Mouse (Mus musculus) heart, embryonic 15.5 days (tissue): ENCODE measurements around the gene Afm. TPM values are rescaled to one million over a fixed set of nuclear protein-coding genes. Genes with fewer than 3 reads are reported as not detected.
A peak's percentile ranks its signal among the peaks of the same experiment; 100 is the strongest.

Source experiments
- ATAC-seq: fragments of 200-750 bp; cut with Nextera tagmentation; replicated peaks from 2 replicates; pipeline ENCODE4 v1.8.0; 2017; ENCODE audit warnings: low read depth, moderate TSS enrichment; ENCODE audit not compliant: insufficient number of reproducible peaks, insufficient read depth, low FRiP score
- H3K27ac ChIP-seq: fragments of 300-500 bp; sonication (generic); 2 replicates; pipeline ENCODE4 v1.5.1; 2015; ENCODE audit warnings: mild to moderate bottlenecking, inconsistent platforms
- H3K27me3 ChIP-seq: fragments of 300-500 bp; sonication (generic); 2 replicates; pipeline ENCODE4 v1.6.1; 2015; ENCODE audit warnings: inconsistent platforms
- H3K36me3 ChIP-seq: fragments of 300-500 bp; sonication (generic); 2 replicates; pipeline ENCODE4 v1.6.1; 2015; ENCODE audit warnings: mild to moderate bottlenecking, inconsistent platforms
- H3K4me1 ChIP-seq: fragments of 300-500 bp; sonication (generic); replicated peaks from 2 replicates; pipeline ENCODE4 v1.6.1; 2015; ENCODE audit warnings: inconsistent platforms
- H3K4me2 ChIP-seq: fragments of 300-500 bp; sonication (generic); 2 replicates; pipeline ENCODE4 v1.6.1; 2015; ENCODE audit warnings: inconsistent platforms, mild to moderate bottlenecking, moderate library complexity
- H3K4me3 ChIP-seq: fragments of 300-500 bp; sonication (generic); 2 replicates; pipeline ENCODE4 v1.5.1; 2015; ENCODE audit warnings: mild to moderate bottlenecking, inconsistent platforms
- H3K9ac ChIP-seq: fragments of 300-500 bp; sonication (generic); 2 replicates; pipeline ENCODE4 v1.6.1; 2015; ENCODE audit warnings: mild to moderate bottlenecking, inconsistent platforms
- H3K9me3 ChIP-seq: fragments of 300-500 bp; sonication (generic); replicated peaks from 2 replicates; pipeline ENCODE4 v1.6.1; 2016; ENCODE audit warnings: inconsistent platforms
- WGBS: fragments of 180-500 bp; shearing (Covaris S2); methylation state at CpG from one replicate; pipeline ENCODE4 v1.1.7; 2015; ENCODE audit warnings: mixed read lengths; 5-methylcytosine and 5-hydroxymethylcytosine counted together
- polyA plus RNA-seq: library from polyadenylated mRNA; unstranded; fragments of >200 nt; fragmentation: Nextera tagmentation; extraction: Ambion mirVana; gene quantifications from 2 replicates; pipeline ENCODE4 v1.2.1, GENCODE M21; 2015

Gene Afm
- polyA plus RNA-seq, 1 experiment from 2014 or later: not detected

DNA sequence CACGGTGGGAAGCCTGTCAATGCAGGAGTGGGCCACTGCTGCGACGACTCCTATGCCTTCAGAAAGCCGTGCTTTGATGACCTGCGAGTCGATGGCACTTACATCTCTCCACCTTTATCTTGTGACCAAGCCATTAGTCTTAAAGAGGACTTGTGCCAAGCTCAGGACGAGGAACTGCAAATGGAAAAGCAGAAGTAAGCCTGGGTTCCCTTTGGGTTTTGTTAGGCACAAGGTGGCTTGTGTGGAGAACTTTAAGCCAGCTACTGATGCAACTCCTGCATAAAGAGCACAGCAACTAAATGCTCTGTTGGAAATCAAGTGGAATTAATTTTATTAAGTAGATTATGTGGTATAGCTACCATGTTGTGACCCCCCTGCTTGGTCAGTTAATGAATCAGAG, 66.1 kb downstream of the Afm start:
- H3K9ac ChIP-seq: no peak overlapping the region
- no peak overlapping the region for H3K27ac ChIP-seq
- H3K9me3 ChIP-seq: no peaks in the 10 kb centered on the region
- WGBS: 60% methylated on average over 7 of the region's 7 CpGs
- peaks cover 3% of the 10 kb centered on the region for H3K4me1 ChIP-seq
- no peak overlapping the region for H3K4me2 ChIP-seq
- no peak for ATAC-seq
- no peaks in the 10 kb centered on the region for H3K36me3 ChIP-seq
- H3K4me3 ChIP-seq: no peak overlapping the region
- H3K27me3 ChIP-seq: peaks cover 4% of the 10 kb centered on the region; the same call in 1 of the 2 replicates

GRCm38 (mm10) chr5:90586511-90586910, 67.8 kb downstream of the Afm start:
- no peak for ATAC-seq
- no peaks in the 10 kb centered on the region for H3K36me3 ChIP-seq
- no peak overlapping the region for H3K4me3 ChIP-seq
- no peak overlapping the region for H3K9ac ChIP-seq
- no peaks in the 10 kb centered on the region for H3K9me3 ChIP-seq
- no peak overlapping the region for H3K27ac ChIP-seq
- H3K4me1 ChIP-seq: peaks cover 3% of the 10 kb centered on the region
- H3K27me3 ChIP-seq: peaks cover 4% of the 10 kb centered on the region; the same call in 1 of the 2 replicates
- H3K4me2 ChIP-seq: no peak overlapping the region
- WGBS: 72% methylated on average over 5 of the region's 5 CpGs

DNA sequence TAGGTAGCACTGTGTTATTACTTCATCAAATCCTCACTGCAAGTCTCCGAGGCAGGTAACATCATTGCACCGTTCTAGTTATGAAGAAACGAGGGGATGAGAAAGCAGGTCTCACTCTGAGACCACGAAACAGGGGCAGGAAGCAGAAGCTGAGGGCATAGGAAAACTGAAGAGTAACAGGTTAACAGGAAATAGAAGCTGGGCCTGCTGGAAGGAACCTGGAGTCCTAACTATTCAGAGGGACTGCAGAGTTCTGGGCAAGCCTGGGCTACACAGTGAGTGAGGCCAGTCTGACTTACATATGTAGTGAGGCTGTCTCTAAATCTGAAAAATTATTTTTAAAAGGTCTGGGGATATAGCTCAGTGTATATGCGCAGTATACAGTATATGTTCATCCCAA, 69.4 kb downstream of the Afm start:
- no peak overlapping the region for H3K4me2 ChIP-seq
- 89% methylated on average over 5 of the region's 5 CpGs for WGBS
- no peak for ATAC-seq

DNA sequence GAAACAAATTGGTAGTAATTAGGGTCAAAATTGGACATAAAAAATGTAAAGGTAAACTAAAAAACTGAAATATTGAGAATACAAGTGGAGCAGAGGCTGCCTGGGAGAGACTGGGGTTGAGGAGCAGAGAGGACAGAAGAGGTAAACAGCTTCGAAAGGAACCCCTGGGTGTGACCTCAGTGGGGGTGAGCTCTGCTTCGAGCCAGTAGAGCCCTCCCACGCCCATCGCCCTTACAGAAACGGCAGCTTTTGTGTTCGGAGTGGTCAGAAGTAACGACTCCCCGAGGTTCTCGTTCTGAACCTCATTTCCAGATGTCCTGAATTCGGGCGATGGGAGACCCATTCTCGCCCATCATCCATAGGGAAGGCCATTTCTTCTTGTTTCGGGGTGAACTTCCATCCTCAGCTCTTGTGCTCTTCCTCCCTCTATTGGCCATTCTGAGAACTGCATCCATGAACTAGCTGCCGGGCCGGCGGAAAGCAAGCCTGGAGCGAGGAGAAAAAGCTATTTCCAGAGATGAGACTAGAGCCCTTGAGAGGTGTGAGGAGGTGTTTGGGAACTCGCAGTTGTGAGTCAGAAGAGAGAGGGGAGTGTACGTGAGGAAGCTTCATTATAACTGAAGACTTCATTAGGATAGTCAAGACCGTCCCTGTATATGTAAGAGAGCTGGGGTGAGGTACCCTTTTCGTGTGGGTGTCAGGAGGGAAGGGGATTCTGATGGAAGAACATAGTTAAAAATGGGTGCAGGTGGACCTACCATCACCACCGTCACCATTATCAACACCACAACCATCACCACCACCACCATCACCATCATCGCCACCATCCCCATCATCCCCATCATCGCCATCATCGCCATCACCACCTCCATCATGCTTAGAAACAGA, 70.2 kb downstream of the Afm start:
- no peak overlapping the region for H3K27ac ChIP-seq
- H3K4me3 ChIP-seq: peak overlapping the region; percentile 50
- 27% methylated on average over 25 of the region's 25 CpGs for WGBS
- ATAC-seq: no peak
- H3K9me3 ChIP-seq: no peaks in the 10 kb centered on the region
- H3K36me3 ChIP-seq: no peaks in the 10 kb centered on the region
- peaks cover 2% of the 10 kb centered on the region; the same call in 1 of the 2 replicates for H3K27me3 ChIP-seq
- H3K4me1 ChIP-seq: peaks cover 3% of the 10 kb centered on the region
- H3K9ac ChIP-seq: peak overlapping the region; percentile 31; the same call in 1 of the 2 replicates
- peak overlapping the region; percentile 85 for H3K4me2 ChIP-seq

More for the DNA sequence above, 69.4 kb downstream of the Afm start:
- Histone ChIP-seq H3K36me3 (no peaks in the 10 kb centered on the region), H3K4me1 (peaks cover 3% of the 10 kb centered on the region), H3K9me3 (no peaks in the 10 kb centered on the region), H3K9ac (no peak overlapping the region), H3K27ac (no peak overlapping the region), H3K27me3 (peaks cover 4% of the 10 kb centered on the region; the same call in 1 of the 2 replicates), H3K4me3 (no peak overlapping the region)

- Histone ChIP-seq H3K27ac (no peak overlapping the region), H3K36me3 (no peaks in the 10 kb centered on the region), H3K4me3 (no peak overlapping the region), H3K27me3 (no peaks in the 10 kb centered on the region), H3K9ac (no peak overlapping the region), H3K4me1 (peaks cover 3% of the 10 kb centered on the region), H3K9me3 (no peaks in the 10 kb centered on the region), H3K4me2 (no peak overlapping the region)
- no peak for ATAC-seq
- 81% methylated on average over 10 of the region's 10 CpGs for WGBS
Observed at GRCm38 (mm10) chr5:90590676-90591075, 71.9 kb downstream of the Afm start.

- no peak overlapping the region for H3K27ac ChIP-seq
- H3K4me2 ChIP-seq: no peak overlapping the region
- H3K4me1 ChIP-seq: peaks cover 3% of the 10 kb centered on the region
- no peaks in the 10 kb centered on the region for H3K9me3 ChIP-seq
- 55% methylated on average over 6 of the region's 6 CpGs for WGBS
- ATAC-seq: no peak
- H3K4me3 ChIP-seq: no peak overlapping the region
- H3K27me3 ChIP-seq: no peaks in the 10 kb centered on the region
- no peaks in the 10 kb centered on the region for H3K36me3 ChIP-seq
- H3K9ac ChIP-seq: no peak overlapping the region
Observed at GRCm38 (mm10) chr5:90591936-90592335, 73.2 kb downstream of the Afm start.

- no peak overlapping the region for H3K9ac ChIP-seq
- no peaks in the 10 kb centered on the region for H3K27me3 ChIP-seq
- no peak overlapping the region for H3K27ac ChIP-seq
- H3K36me3 ChIP-seq: no peaks in the 10 kb centered on the region
- 67% methylated on average over 13 of the region's 13 CpGs for WGBS
- no peak for ATAC-seq
- no peaks in the 10 kb centered on the region for H3K4me1 ChIP-seq
- no peak overlapping the region for H3K4me2 ChIP-seq
- no peak overlapping the region for H3K4me3 ChIP-seq
- no peaks in the 10 kb centered on the region for H3K9me3 ChIP-seq
Observed at GRCm38 (mm10) chr5:90594945-90595344, 76.2 kb downstream of the Afm start.

GRCm38 (mm10) chr5:90596155-90596554, 77.4 kb downstream of the Afm start:
- H3K4me1 ChIP-seq: no peaks in the 10 kb centered on the region
- 66% methylated on average over 6 of the region's 6 CpGs for WGBS
- no peak overlapping the region for H3K4me3 ChIP-seq
- no peaks in the 10 kb centered on the region for H3K36me3 ChIP-seq
- no peak for ATAC-seq
- H3K27ac ChIP-seq: no peak overlapping the region
- no peaks in the 10 kb centered on the region for H3K27me3 ChIP-seq
- no peak overlapping the region for H3K4me2 ChIP-seq
- no peaks in the 10 kb centered on the region for H3K9me3 ChIP-seq
- H3K9ac ChIP-seq: no peak overlapping the region

- WGBS: 14% methylated on average over 6 of the region's 6 CpGs
- no peaks in the 10 kb centered on the region; the same call in 1 of the 2 replicates for H3K4me1 ChIP-seq
- H3K4me3 ChIP-seq: no peak overlapping the region
- no peak for ATAC-seq
- H3K4me2 ChIP-seq: no peak overlapping the region
- H3K36me3 ChIP-seq: no peaks in the 10 kb centered on the region
- H3K9ac ChIP-seq: no peak overlapping the region
- no peak overlapping the region for H3K27ac ChIP-seq
- H3K27me3 ChIP-seq: no peaks in the 10 kb centered on the region
- no peaks in the 10 kb centered on the region for H3K9me3 ChIP-seq
Observed at GRCm38 (mm10) chr5:90601469-90601868, 82.7 kb downstream of the Afm start.

Other genes with a start within 250 kb of the Afm start
- gene Ankrd17, start 152.4 kb upstream of the Afm start, polyA plus RNA-seq: 14.3 and 17.1 TPM in 2 replicates
- gene Gm9958, start 151.7 kb upstream of the Afm start, polyA plus RNA-seq: 2.9 and 3.4 TPM in 2 replicates
- 3.8 and 28.4 TPM in 2 replicates for gene Alb, start 58.0 kb upstream of the Afm start, polyA plus RNA-seq
- gene Afp, start 28.2 kb upstream of the Afm start, polyA plus RNA-seq: 6.7 and 55.5 TPM in 2 replicates
- gene 5830473C10Rik, start 42.2 kb downstream of the Afm start, polyA plus RNA-seq: not detected in 2 replicates
- 0.49 and 2.4 TPM in 2 replicates for gene Rassf6, start 121.7 kb downstream of the Afm start, polyA plus RNA-seq
- gene Cxcl5, start 240.4 kb downstream of the Afm start, polyA plus RNA-seq: not detected in 2 replicates
- gene Ppbp, start 249.6 kb downstream of the Afm start, polyA plus RNA-seq: 4.2 and 5.4 TPM in 2 replicates